Mouse (Mus musculus) granulocyte monocyte progenitor cell, adult 5-6 weeks (primary cell): Measurements from ENCODE around the gene Slc48a1. TPM values are rescaled to one million over a fixed set of nuclear protein-coding genes. Genes with fewer than 3 reads are reported as not detected.

ENCODE experiments used
- ATAC-seq: replicated peaks from 2 replicates; pipeline ENCODE4 v1.8.0; 2016; ENCODE audit warnings: mild to moderate bottlenecking, moderate TSS enrichment, inconsistent platforms; ENCODE audit not compliant: poor library complexity, severe bottlenecking
- total RNA-seq, 2 experiments: library from RNA; stranded (forward) in 1 of 2; stranded (reverse) in 1 of 2; fragments of 200-712, 200-1000 nt in 1 of 2; fragments of >200 nt in 1 of 2; fragmentation: Nextera tagmentation in 1 of 2; gene quantifications; 2 replicates each; pipeline ENCODE4 v1.2.3; 2014 to 2017

Gene Slc48a1
- total RNA-seq, 2 experiments from 2014 or later = 71.6 to 99.2 TPM

DNA sequence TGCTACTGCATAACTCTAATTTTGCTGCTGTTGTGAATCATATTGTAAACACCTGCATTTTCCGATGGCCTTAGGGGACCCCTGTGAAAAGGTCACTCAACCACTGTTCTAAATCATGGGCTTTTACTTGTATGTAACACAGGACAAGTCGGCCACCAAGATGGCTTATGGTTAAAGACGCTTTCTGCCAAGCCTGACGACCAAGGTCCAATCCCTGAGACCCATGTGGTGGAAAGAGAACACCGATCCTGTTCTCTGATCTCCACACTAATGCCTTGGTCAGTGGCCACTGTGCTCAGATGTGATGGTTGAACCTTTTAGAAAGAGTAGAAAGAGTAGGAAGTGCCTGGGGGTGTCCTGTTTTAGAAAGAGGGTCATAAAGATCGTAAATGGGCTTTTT, 1.4 kb upstream of the Slc48a1 start:
- ATAC-seq = no peak

DNA sequence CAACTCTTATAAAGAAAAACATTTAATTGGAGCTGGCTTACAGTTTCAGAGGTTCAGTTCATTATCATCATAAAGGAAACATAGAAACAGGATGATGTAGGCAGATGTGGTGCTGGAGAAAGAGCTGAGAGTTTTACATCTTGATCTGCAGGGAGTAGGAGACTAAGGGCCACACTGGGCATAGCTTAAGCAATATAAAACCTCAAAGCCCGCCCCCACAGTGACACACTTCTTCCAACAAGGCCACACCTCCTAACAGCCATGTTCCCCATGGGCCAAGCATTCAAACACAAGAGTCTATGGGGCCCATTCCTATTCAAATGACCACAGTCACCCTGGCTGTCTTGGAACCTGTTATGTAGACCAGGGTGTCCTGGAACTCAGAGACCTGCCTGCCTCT, 1.3 kb downstream of the Slc48a1 start:
- peak; percentile 20; the same call in 1 of the 2 replicates for ATAC-seq

DNA sequence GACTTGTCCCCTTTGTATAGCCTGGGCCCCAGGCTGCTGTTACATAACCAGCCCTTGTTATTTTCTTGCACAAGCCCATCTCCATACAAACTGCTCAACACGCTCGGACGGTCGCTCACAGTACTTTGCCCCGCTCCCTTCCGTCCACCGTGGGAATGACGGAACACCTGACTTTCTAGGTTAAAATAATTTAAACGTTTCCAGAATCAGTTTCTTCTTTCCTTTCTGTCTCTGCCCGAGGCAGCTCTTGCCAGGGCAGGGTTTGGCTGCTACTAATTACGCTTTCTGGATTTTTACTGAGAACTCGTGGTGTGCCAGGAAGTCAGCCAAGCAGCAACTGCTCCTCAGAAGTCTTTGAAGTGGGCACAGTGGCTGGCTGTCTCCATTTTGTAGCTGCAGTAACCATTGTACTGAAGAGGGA, 2.3 kb downstream of the Slc48a1 start:
- peak; percentile 44 for ATAC-seq

DNA sequence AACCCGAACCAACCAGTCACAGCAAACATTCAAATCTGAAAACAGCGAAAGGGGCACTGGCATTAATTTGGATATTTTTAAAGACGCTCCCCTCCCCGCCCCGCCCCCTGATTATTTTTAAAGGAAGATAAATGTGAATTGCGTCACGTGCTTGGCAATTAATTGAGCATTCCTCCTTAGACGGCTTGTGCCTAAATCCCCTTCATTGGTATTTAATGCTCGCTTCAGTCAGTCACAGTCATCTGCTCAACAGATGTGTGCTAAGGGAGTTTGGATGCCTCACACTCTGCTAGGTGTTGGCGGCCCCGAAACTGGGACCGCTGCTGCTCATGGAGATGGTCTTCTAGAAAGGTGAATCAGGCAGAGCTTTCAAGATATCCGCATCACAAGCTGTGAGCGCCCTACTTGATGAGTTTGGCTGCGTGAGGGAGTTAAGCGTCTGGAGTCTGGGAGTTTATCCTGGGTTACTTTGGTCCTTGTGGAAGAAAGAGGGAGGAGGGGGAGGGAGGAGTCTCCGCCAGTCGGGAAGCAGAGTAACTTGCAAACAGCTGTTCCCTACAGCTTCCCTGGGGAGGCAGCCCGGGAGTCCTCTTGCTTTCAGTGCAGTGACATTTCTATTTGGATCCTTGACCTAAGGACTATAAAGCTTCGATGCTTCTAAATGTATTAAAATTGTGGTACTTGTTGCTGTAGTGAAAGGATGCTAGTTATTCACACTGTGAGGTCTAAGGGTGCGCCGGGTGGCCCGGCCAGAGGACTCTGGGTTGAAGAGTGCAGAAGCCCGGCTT, 3.8 kb downstream of the Slc48a1 start:
- ATAC-seq = no peak

DNA sequence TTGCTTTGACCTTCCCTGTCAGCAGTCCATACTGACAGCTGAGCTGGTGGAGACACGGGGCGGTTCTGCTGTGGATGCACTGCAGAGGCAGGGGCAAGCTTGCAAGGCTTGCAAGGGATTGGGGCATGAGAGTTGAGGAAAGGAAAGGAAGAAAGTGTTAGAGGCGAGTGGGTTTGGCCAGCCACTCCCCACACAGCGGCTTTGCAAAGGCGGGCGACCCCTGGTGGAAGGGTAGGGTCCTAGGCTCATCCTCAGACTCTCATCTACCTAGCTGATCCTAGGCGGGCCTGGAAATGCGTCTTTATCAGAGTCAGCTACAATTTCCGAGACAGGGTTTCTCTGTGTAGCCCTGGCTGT, 4.4 kb downstream of the Slc48a1 start:
- ATAC-seq = peak; percentile 41

DNA sequence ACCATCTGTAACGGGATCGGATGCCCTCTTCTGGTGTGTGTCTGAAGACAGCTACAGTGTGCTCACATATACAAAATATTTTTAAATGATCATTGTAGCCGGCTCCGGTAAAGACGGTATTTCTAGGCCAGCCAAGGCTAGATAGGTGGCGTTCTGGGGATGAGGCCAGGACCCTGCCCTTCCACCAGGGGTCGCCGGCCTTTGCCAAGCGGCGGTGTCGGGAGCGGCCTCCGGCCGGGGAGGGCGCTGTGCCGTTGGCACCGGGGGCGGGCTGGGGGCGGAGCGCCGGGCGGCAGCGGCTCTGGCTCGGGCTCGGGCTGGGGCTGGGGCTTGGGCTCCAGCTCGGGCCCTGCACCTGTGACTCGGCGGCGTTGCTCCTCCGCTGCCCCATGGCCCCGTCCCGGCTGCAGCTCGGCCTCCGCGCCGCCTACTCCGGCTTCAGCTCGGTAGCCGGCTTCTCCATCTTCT, 5.8 kb downstream of the Slc48a1 start:
- peak; percentile 52 for ATAC-seq

DNA sequence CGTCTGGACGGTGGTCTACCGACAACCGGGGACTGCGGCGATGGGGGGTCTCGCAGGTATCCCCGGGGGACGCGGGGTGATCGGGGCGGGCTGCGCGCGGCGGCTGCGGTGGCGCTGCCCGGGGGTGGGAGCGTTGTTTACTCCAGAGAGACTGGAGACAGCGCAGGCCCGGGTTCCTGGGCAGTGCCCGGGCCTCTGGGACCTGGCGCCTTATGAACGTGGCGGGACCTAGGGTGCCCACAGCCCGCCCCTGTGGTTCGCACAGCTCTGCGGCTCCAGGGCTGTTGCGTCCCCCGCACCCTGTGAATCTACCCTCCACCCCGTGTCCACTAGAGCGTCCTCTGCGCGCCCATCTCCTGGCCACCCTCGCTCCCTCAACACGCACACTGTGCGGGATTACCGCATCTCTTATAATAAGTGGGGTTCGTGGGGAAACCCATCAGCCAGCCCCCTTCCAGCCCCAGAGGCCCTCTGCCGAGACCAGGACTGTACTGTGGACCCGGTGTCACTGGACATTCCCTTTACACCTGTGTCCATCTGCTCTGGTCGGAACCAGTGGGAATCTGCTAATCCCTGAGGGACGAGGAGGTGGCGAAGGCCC, 6.3 kb downstream of the Slc48a1 start:
- ATAC-seq = no peak

DNA sequence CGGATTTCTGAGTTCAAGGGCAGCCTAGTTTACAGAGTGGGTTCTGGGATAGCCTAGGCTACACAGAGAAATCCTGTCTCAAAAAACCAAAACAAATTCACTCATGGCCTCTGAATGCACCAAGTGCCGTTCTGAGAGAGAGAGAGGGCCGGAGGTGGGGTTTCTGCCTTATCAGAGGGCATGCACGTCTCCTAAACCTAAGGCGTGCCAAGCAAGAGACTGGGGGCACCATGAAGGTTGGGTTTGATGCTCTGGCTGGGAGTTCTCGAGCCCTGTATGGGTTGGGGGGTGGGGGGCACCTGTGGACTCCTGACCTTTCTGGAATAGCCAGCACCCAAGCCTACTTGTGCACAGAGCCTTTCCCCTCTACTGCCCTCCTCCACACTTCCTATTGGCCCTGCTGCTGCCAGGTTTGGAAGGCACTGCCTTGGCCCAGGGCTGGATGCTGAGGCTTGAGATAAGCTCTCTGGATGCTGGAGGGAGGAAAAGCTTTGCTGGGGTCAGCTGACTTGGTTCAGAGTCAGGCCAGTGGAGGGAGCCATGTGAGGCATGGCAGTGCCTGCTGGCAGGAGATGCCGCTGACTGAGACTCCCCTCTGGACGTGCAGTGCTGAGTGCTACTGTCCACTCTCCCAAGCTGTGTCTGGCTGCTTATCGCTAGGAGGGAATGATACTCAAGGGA, 7.6 kb downstream of the Slc48a1 start:
- ATAC-seq = no peak

DNA sequence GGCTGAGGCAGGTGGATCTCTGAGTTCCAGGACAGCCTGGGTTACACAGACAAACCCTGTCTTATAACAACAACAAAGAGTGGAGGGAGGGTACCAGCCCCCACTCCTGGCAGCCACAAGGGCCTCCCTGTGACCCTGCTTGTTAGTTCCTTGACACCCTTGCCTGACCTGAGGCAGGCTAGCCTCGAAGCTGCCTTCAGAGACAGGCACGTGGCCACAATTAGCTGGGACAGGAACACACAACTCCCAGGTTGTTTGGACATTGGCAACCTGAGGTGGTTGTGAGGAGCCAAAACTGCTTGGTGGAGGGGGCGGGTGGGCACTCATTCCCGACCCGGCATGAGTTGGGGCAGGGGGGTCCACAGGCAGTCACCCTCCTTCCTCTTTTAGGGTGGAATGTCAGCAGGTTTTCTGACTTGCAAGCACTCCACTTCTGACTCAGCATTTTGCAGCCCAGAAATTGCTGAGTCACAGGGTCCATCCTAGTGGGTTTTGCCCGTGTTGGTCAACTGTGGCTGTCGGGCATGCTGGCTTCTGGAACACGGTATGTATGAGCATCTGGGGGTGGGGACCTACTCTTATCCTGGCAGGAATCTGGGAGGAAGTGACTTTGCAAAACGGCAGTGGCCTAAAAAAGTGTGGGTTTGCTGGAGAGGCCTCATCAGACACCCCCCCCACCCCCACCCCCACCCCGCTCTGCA, 8.2 kb downstream of the Slc48a1 start:
- peak; percentile 39 for ATAC-seq

DNA sequence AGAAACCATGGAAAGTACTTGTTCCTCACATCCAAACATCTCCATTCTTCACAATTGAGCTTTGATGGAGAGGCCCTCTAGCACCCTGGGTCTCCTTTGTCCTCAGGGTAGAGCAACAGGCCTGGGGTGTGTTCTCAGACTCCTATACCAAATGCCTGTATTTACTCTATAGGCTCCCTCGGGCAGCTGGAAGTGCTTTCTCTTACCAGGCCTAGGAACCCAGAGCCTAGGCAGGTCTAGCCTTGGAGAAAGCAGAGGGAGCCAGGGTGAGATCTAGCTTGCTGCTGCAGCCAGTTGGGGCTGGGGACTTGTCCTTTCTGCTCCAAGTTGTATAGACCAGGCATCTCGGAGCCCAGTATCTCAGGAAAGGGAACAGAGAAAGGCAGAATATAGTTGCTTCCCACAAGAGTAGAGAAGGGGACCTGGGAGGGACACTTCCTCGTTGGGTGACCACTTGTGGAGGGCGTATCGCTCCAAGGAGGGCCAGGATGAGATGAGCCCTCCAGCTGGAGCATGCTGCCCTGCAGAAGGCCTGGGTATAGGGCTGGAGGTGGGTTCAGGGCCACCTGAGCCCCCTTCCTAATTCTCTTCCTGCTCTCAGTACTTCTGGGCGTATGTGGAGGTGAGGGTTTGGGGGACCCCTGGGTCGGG, 9.0 kb downstream of the Slc48a1 start:
- ATAC-seq = peak; percentile 26

DNA sequence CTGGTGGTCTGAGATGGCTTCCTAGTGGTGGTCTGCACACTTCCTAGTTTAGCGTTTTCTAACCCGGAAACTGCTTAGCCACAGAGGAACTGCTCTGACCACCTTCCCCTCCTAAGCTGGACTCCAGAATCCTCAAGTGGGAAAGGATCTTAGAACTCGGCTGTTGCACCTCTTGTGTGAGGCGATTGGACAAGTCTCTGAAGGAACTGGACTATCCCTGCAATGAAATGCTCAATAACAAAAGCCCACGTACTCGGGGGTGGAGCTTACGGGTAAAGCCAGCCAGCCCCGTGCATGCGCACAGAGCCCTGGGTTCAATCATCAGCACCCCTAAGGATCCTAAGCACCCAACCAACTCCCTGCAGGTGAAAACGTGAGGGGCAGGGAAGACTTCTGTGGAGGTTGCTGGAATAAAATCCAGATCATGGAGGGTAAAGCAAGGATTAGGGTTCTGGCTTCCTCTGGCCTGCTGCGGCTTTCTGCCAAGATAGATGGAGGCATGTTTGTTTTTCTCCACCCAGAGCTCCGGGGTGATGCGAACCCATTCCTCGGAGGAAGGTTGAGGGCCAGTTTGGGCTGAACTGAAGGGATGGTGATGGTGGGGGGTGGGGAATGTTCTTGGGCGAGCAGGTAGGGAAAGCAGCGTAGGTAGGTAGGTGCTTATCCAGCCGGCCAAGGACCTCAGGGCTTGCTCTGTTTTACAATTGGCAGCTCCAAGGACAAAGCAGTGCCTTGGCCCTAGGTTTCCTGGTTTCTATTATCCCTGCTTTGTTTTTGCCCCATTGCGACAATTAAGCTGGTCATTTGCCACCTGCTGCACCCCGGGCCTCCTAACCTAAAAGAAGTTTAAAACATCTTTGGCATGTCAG, 9.7 kb downstream of the Slc48a1 start:
- peak; percentile 16 for ATAC-seq

DNA sequence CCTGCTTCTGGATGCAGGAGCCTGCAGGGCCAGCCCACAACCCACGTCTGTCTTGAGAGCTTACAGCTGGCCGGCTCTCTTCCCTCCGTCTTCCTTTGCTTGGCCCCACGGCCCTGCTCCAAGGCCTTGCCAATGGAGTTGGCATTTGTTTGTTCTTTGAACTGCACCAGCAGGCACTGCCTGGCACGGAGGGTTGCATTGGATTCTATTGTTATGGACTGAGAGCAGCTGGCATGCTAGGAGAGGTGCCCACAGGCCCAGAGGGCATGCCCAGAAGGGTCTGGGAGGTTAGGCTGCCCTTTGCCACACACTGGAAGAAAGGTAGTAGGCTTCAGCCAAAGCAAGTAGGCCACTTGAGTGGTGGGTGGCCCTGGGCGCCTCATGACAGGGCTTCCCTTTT, 10.5 kb downstream of the Slc48a1 start:
- ATAC-seq = no peak

DNA sequence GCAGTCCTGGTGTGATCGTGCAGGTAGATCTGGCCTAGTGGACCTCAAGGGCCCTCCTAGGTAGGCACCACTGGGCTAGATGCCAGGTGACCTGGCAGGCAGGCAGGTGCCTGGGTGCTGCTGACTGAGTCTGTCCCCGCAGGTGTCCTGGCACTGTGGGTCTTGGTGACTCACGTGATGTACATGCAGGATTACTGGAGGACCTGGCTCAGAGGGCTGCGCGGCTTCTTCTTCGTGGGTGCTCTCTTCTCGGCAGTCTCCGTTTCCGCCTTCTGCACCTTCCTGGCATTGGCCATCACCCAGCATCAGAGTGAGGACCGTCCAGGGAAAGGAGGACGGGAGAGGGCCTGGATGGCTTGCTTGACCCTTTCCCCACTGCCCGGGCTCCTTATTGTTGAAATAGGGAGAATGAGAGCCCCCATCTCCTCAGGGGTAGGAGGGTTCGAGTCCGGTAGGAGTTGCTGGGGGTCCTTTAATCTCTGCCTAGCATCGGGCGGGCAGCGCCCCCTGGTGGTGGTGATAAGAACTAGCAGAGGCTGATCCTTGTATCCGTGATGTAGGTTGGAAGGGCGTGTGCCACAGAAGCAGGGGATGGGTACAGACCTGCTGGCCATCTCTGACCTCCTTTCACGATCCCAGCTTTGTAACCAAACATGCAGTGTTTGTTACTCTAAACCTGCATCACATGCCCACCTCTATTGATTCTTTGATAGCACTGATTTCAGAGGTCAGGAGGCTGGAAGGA, 11.6 kb downstream of the Slc48a1 start:
- peak; percentile 21; the same call in 1 of the 2 replicates for ATAC-seq

DNA sequence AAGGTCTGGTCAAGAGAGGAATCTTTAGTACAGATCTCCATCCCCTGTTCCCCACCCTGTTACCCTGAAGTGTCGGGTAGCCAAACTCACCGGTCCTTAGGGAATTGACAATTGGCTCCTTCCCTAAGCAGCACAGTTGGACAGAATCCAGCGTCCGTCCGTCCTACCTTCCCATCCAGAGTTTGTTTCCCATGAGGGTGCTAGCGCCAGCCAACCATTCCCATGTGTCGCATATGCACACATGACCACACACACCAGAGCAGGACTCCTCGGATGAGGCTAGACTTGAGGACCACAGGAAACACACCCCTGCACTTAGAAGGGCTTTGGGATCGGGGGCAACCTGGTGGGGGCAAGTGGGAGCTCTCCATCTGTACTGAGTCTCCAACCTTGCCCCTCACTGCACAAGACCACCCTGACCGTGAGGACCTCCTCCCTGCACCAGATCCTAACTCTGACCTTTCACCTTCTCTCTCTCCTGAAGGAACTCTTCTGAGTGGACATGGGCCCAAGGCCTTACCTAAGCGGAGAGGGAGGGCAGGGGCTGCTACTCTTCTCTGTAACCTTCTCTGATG, 12.9 kb downstream of the Slc48a1 start:
- no peak for ATAC-seq

DNA sequence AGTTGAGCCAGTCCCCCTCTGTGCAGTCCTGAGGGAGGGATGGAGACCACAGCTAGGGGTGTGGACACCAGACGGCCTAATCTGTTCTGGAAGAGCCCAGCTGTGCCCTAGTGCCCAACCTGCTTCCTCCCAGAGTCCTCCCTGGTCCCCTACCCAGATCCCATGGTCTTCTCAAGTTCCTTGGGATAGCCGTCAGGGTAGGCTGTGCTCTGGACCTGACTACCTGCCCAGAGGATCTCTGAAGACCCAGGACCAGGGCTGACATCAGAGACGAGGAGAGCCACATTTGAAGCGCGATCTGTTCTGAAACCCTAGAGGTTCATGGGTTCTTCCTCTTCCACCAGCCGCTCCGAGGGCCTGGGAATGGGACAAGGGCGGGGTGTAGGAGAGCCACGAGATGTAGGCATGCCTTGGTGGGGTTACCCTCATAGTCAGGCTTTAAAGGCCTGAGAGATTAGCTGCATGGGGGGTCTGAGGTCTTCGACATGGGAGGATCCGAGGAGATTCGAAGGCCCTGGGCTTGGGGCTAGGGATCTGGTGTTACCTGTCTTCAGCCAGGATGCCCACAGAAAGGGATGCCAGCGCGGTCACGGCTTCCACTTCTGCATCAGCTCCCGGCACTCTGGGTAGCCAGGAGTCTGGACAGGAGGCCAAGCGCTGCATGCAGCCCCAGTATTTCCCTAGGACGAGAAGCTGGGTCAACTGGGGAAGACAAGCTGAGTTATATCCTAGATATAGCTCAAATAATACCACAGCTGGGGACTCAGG, 15.2 kb downstream of the Slc48a1 start:
- no peak for ATAC-seq

DNA sequence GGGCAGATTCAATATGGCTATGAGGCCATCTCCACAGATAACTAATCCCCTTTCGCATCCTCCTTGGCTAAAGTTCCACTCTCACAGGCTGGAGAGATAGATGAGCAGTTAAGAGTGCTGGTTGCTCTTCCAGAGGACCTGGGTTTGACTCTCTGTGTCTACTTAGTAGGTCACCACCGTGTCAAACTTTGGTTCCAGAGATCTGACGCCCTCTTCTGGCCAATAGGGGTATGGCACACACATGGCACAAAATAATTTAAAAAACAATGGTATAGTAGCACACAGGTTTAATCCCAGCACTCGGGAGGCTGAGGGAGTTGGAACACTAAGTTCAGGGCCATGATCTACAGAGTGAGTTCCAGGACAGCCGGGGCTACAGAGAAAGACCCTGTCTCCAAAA, 15.9 kb downstream of the Slc48a1 start:
- ATAC-seq = no peak

DNA sequence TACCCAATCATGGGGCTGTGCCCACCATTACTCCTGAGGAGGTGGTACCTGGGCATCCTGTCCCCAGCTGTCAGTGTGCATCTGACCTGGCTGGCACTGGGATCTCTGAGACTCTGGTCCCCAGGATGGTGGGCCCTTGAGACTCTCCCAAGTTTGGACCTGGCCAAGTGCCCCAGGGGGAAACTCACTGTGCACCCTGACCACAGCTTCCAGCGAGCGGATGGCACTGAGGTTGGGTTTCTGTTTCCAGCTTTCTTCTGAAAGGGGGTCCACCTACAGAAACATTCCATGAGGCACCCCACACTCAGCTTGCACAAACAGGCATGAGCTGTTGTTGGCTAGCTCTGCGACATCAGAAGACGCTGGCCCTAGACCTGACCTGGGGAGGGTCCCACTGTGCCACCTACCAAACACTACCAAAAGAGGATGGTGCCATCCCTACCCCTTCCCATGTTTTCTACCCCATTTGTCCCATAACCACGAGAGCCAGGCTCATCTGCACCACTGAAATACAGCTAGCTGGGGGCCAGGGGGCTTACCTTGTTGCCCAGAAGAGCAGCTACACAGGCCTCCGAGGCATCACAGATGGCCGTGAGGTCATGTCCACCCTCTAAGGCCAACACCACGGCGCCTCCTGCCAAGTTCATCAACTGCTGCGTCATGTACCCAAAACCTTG, 17.4 kb downstream of the Slc48a1 start:
- ATAC-seq = no peak
